In the genomic region with DNA sequence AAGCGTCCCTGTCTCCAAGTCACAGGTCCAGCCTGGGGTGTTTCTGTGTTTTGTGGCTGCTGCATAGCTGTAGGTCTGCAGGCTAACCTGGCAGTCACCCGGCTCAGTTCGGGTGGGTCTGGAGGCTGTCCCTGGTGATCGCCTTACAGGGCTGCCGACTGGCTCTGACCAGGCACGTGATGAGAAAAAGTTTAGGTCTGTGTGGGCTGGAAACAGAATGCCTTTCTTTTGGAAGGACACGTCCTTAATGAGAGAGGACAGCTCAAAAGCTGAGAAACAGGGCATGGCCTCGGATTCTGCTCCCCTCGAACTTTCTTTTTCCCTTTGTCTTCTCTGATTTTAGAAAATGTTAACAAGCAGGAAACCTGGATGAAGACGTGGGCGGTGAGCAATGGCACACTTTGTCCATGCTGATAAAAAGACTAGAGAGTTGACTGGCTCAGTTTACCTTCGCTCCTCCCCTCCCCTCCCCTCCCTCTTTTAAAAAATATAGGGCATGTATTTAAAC, we compare ENCODE assay signal across 8 mouse cellular contexts. TPM values are rescaled to one million over a fixed set of nuclear protein-coding genes. Genes with fewer than 3 reads are reported as not detected.
A peak's percentile ranks its signal among the peaks of the same experiment; 100 is the strongest.
DNase-seq lines count a peak whose midpoint lies in the region; ATAC-seq lines count a peak whose summit lies in the region.

Gene Gm12248 (minus strand): TSS at position 114 of the 508 bp plus-strand sequence.

- H3K4me2 ChIP-seq in heart, embryonic 16.5 days (ENCODE audit: low read depth, low read length), result peak within 1 kb of the TSS; percentile 54
- H3K4me2 ChIP-seq in limb, embryonic 13.5 days (replicated peaks), result peak within 1 kb of the TSS; percentile 44

- H3K9ac ChIP-seq in heart, embryonic 16.5 days (ENCODE audit: low read length), result peak within 1 kb of the TSS; percentile 58
- 0 out of 2 replicates have a peak within 1 kb of the TSS, but pooled peaks have one; percentile 1 for H3K9ac ChIP-seq in limb, embryonic 13.5 days

- H3K36me3 ChIP-seq in heart, embryonic 16.5 days (ENCODE audit: control insufficient read depth, insufficient read depth), result no peaks in the 10 kb centered on the region
- H3K36me3 ChIP-seq in limb, embryonic 13.5 days, result no peaks in the 10 kb centered on the region

- H3K27me3 ChIP-seq in heart, embryonic 16.5 days (ENCODE audit: control insufficient read depth, insufficient read depth, low read length), result no peaks in the 10 kb centered on the region
- H3K27me3 ChIP-seq in limb, embryonic 13.5 days, result peaks cover 25% of the 10 kb centered on the region

- H3K9me3 ChIP-seq in heart, embryonic 16.5 days (replicated peaks; ENCODE audit: control insufficient read depth, low read length), result no peaks in the 10 kb centered on the region
- no peaks in the 10 kb centered on the region for H3K9me3 ChIP-seq in limb, embryonic 13.5 days

- peak; percentile 46 for DNase-seq in kidney, adult 11 months
- no peak for DNase-seq in kidney, adult 9 months
- DNase-seq in embryo, embryonic 10 days (ENCODE audit: low spot score), result peak; percentile 69
- DNase-seq in neural tube, embryonic 10.5 days (ENCODE audit: extremely low spot score, low spot score), result peak; percentile 30
- DNase-seq in layer of hippocampus, postnatal 10 days (ENCODE audit: low spot score in 2 of 2), result no peak

- WGBS in heart, embryonic 16.5 days, result 13% methylated on average over 12 of the region's 12 CpGs
- 14% methylated on average over 12 of the region's 12 CpGs for WGBS in limb, embryonic 13.5 days

- H3K4me1 ChIP-seq in heart, embryonic 16.5 days (ENCODE audit: control insufficient read depth, insufficient read depth, low read length), result peaks cover 9% of the 10 kb centered on the region
- peaks cover 8% of the 10 kb centered on the region for H3K4me1 ChIP-seq in limb, embryonic 13.5 days

- no peak within 1 kb of the TSS; the same call in 1 of the 2 replicates for H3K27ac ChIP-seq in heart, embryonic 16.5 days (ENCODE audit: low read length)
- no peak within 1 kb of the TSS for H3K27ac ChIP-seq in limb, embryonic 13.5 days

- peak within 1 kb of the TSS; percentile 37 for H3K4me3 ChIP-seq in heart, embryonic 16.5 days (ENCODE audit: low read length)
- 0 out of 2 replicates have a peak within 1 kb of the TSS, but pooled peaks have one; percentile 2 for H3K4me3 ChIP-seq in limb, embryonic 13.5 days

- ATAC-seq in heart, embryonic 16.5 days (replicated peaks; ENCODE audit: extremely low read depth, insufficient read depth, low FRiP score), result 0 out of 2 replicates have a peak, but pooled peaks have one; percentile 58
- peak; percentile 54; the same call in 1 of the 2 replicates for ATAC-seq in limb, embryonic 13.5 days (ENCODE audit: low FRiP score, low read depth)
- no peak for ATAC-seq in activated CD4-positive, CD25-positive, alpha-beta regulatory T cell, adult 4 months

RNA-seq across cellular contexts. Expression of gene Gm12248, which starts in this region (rescaled TPM):
- not detected in 2 replicates for polyA plus RNA-seq in heart, embryonic 16.5 days (2015; fragmentation: Nextera tagmentation; extraction: Ambion mirVana)
- not detected in 2 replicates for polyA plus RNA-seq in limb, embryonic 13.5 days (2015; fragmentation: Nextera tagmentation; extraction: Ambion mirVana)
- not detected for total RNA-seq in layer of hippocampus, postnatal 10 days (2021)
- under 1 TPM in 1 of 2 experiments, not detected in 1; 0.22 TPM for polyA plus RNA-seq in activated CD4-positive, CD25-positive, alpha-beta regulatory T cell, adult 4 months (2017; shearing (Covaris generic))

Comparison
In these comparisons a context has a peak if more than half of its experiments do, and no peak if none do; other contexts are left out.
1. DNase-seq: peak in kidney, adult 11 months (single experiment), embryo, embryonic 10 days (single experiment) and neural tube, embryonic 10.5 days (single experiment); none in kidney, adult 9 months (single experiment) and layer of hippocampus, postnatal 10 days (0 of 2).
2. Peak in ATAC-seq, H3K4me3 ChIP-seq, H3K9ac ChIP-seq and H3K4me2 ChIP-seq in heart, embryonic 16.5 days; RNA of the gene not detected or under 1 TPM.
3. Peak in ATAC-seq, H3K4me3 ChIP-seq, H3K9ac ChIP-seq and H3K4me2 ChIP-seq in limb, embryonic 13.5 days; RNA of the gene not detected or under 1 TPM.